ENCODE assay signal across 8 mouse cellular contexts in genomic region chr9:57433097-57434032, GRCm38 (mm10). TPM values are rescaled to one million over a fixed set of nuclear protein-coding genes. Genes with fewer than 3 reads are reported as not detected.
DNase-seq lines count a peak whose midpoint lies in the region; ATAC-seq and TF ChIP-seq lines count a peak whose summit lies in the region.

No protein-coding gene starts in this region.

- 0 out of 2 replicates have a peak, but pooled peaks have one; percentile 15 for TF ChIP-seq POLR2A in CH12.LX (IDR thresholded peaks at IDR 0.05; ENCODE audit: low read depth, low read length)

- 25% methylated on average over 11 of the region's 11 CpGs for WGBS in forebrain, embryonic 12.5 days
- 7% methylated on average over 11 of the region's 11 CpGs for WGBS in heart, embryonic 16.5 days
- 14% methylated on average over 11 of the region's 11 CpGs for WGBS in liver, embryonic 14.5 days (ENCODE audit: insufficient replicate concordance)
- WGBS in neural tube, embryonic 11.5 days = 25% methylated on average over 11 of the region's 11 CpGs
- 9% methylated on average over 11 of the region's 11 CpGs for WGBS in stomach, embryonic 16.5 days

- in situ Hi-C loops in CH12.LX (cut with MboI; ENCODE audit: low pct_ligation_motif_present, low pct_unique_long_range_greater_than_20kb, low sequenced_read_pairs) = no loop called here

- H3K4me3 ChIP-seq in CH12.LX (replicated peaks in 1 of 3; ENCODE audit: low read depth in 2 of 3, low read length in 2 of 3, poor library complexity in 1 of 3) = peak overlapping the region in 1 of 3 experiments; percentile 9
- no peak overlapping the region for H3K4me3 ChIP-seq in forebrain, embryonic 12.5 days (replicated peaks)
- H3K4me3 ChIP-seq in heart, embryonic 16.5 days (ENCODE audit: low read length) = no peak overlapping the region
- H3K4me3 ChIP-seq in liver, embryonic 14.5 days (ENCODE audit: insufficient read depth in 1 of 2, low read depth in 2 of 2, low read length in 2 of 2) = no peak overlapping the region
- H3K4me3 ChIP-seq in neural tube, embryonic 11.5 days (ENCODE audit: low read depth, low read length) = no peak overlapping the region
- H3K4me3 ChIP-seq in stomach, embryonic 16.5 days (replicated peaks; ENCODE audit: low read length) = no peak overlapping the region

- dilution Hi-C loops in CH12.LX (cut with MboI; ENCODE audit: extremely low pct_ligation_motif_present, extremely low pct_unique_long_range_greater_than_20kb, low sequenced_read_pairs) = no loop called here

- peak; percentile 52; the same call in 1 of the 2 replicates for TF ChIP-seq EP300 in CH12.LX (IDR thresholded peaks at IDR 0.05; ENCODE audit: low read length)
- TF ChIP-seq EP300 in liver, embryonic 14.5 days (IDR thresholded peaks at IDR 0.05; ENCODE audit: low read depth) = no peak

- H3K36me3 ChIP-seq in CH12.LX (replicated peaks in 1 of 2; ENCODE audit: control insufficient read depth in 1 of 2, insufficient read depth in 1 of 2, low read length in 1 of 2) = peaks cover 12 to 84% of the 10 kb centered on the region in 2 experiments
- H3K36me3 ChIP-seq in forebrain, embryonic 12.5 days (replicated peaks) = no peaks in the 10 kb centered on the region; the same call in none of the 2 replicates
- no peaks in the 10 kb centered on the region for H3K36me3 ChIP-seq in heart, embryonic 16.5 days (ENCODE audit: control insufficient read depth, insufficient read depth)
- H3K36me3 ChIP-seq in liver, embryonic 14.5 days (replicated peaks; ENCODE audit: control insufficient read depth, insufficient read depth, low read depth) = no peaks in the 10 kb centered on the region
- no peaks in the 10 kb centered on the region for H3K36me3 ChIP-seq in neural tube, embryonic 11.5 days (ENCODE audit: control insufficient read depth, insufficient read depth, low read length)
- no peaks in the 10 kb centered on the region for H3K36me3 ChIP-seq in stomach, embryonic 16.5 days (ENCODE audit: control insufficient read depth, insufficient read depth, low read length)

- DNase-seq in CH12.LX (ENCODE audit: extremely low read depth) = peak; percentile 85
- DNase-seq in c-Kit-positive CD71-positive TER-119-positive erythroid progenitor cells, embryonic 14.5 days (ENCODE audit: low spot score) = peak; percentile 61
- peak; percentile 84 to 86 for DNase-seq in kidney, postnatal 25 days
- DNase-seq in liver, embryonic 14.5 days (ENCODE audit: low read depth in 3 of 3, low spot score in 3 of 3) = peak in 1 of 3 experiments; percentile 34
- peak; percentile 81 for DNase-seq in neural tube, embryonic 11.5 days (ENCODE audit: low spot score)

- H3K4me1 ChIP-seq in CH12.LX (ENCODE audit: control insufficient read depth in 1 of 2, insufficient read depth in 2 of 2) = peaks cover 25 to 78% of the 10 kb centered on the region in 2 experiments
- H3K4me1 ChIP-seq in forebrain, embryonic 12.5 days = peaks cover 29% of the 10 kb centered on the region
- H3K4me1 ChIP-seq in heart, embryonic 16.5 days (ENCODE audit: control insufficient read depth, insufficient read depth, low read length) = peaks cover 34% of the 10 kb centered on the region
- peaks cover 0 to 11% of the 10 kb centered on the region in 2 experiments; a peak in 2 of 4 replicates for H3K4me1 ChIP-seq in liver, embryonic 14.5 days (replicated peaks; ENCODE audit: control insufficient read depth in 2 of 2, insufficient read depth in 2 of 2, low read length in 1 of 2)
- no peaks in the 10 kb centered on the region for H3K4me1 ChIP-seq in neural tube, embryonic 11.5 days (ENCODE audit: control insufficient read depth, insufficient read depth, low read length)
- H3K4me1 ChIP-seq in stomach, embryonic 16.5 days (ENCODE audit: control insufficient read depth, insufficient read depth, low read length) = peaks cover 15% of the 10 kb centered on the region

- peak; percentile 61; the same call in 1 of the 2 replicates for ATAC-seq in forebrain, embryonic 12.5 days (ENCODE audit: low FRiP score)
- ATAC-seq in heart, embryonic 16.5 days (replicated peaks; ENCODE audit: extremely low read depth, insufficient read depth, low FRiP score) = peak; percentile 85
- peak; percentile 32 for ATAC-seq in liver, embryonic 14.5 days (ENCODE audit: insufficient read depth)
- ATAC-seq in neural tube, embryonic 11.5 days (ENCODE audit: insufficient read depth, low FRiP score, low TSS enrichment) = no peak
- ATAC-seq in stomach, embryonic 16.5 days (ENCODE audit: insufficient read depth, low FRiP score) = peak; percentile 82

- H3K9me3 ChIP-seq in CH12.LX (replicated peaks; ENCODE audit: low read length) = no peaks in the 10 kb centered on the region
- no peaks in the 10 kb centered on the region for H3K9me3 ChIP-seq in forebrain, embryonic 12.5 days
- H3K9me3 ChIP-seq in heart, embryonic 16.5 days (replicated peaks; ENCODE audit: control insufficient read depth, low read length) = no peaks in the 10 kb centered on the region
- H3K9me3 ChIP-seq in liver, embryonic 14.5 days (ENCODE audit: control insufficient read depth, low read length) = no peaks in the 10 kb centered on the region
- no peaks in the 10 kb centered on the region for H3K9me3 ChIP-seq in neural tube, embryonic 11.5 days (ENCODE audit: control insufficient read depth, low read length)
- H3K9me3 ChIP-seq in stomach, embryonic 16.5 days (replicated peaks; ENCODE audit: control insufficient read depth, low read length) = no peaks in the 10 kb centered on the region

- peak; percentile 98 for TF ChIP-seq RAD21 in CH12.LX (IDR thresholded peaks at IDR 0.05; ENCODE audit: low read depth, low read length)

- peak overlapping the region; percentile 46 for H3K27ac ChIP-seq in CH12.LX (ENCODE audit: insufficient read depth, low read depth)
- H3K27ac ChIP-seq in forebrain, embryonic 12.5 days = no peak overlapping the region
- peak overlapping the region; percentile 80 for H3K27ac ChIP-seq in heart, embryonic 16.5 days (ENCODE audit: low read length)
- no peak overlapping the region for H3K27ac ChIP-seq in liver, embryonic 14.5 days
- 0 out of 2 replicates have a peak overlapping the region, but pooled peaks have one; percentile 4 for H3K27ac ChIP-seq in neural tube, embryonic 11.5 days (ENCODE audit: low read depth, low read length)
- H3K27ac ChIP-seq in stomach, embryonic 16.5 days (ENCODE audit: low read length) = peak overlapping the region; percentile 90

- H3K79me2 ChIP-seq in CH12.LX (replicated peaks; ENCODE audit: control insufficient read depth, extremely low read depth, insufficient read depth, poor library complexity, severe bottlenecking) = no peaks in the 10 kb centered on the region

- no peaks in the 10 kb centered on the region for H3K27me3 ChIP-seq in CH12.LX (replicated peaks)
- no peaks in the 10 kb centered on the region for H3K27me3 ChIP-seq in forebrain, embryonic 12.5 days
- no peaks in the 10 kb centered on the region for H3K27me3 ChIP-seq in heart, embryonic 16.5 days (ENCODE audit: control insufficient read depth, insufficient read depth, low read length)
- H3K27me3 ChIP-seq in liver, embryonic 14.5 days (ENCODE audit: control insufficient read depth, insufficient read depth, low read length) = no peaks in the 10 kb centered on the region
- no peaks in the 10 kb centered on the region for H3K27me3 ChIP-seq in neural tube, embryonic 11.5 days (ENCODE audit: control insufficient read depth, insufficient read depth, low read length)
- H3K27me3 ChIP-seq in stomach, embryonic 16.5 days (ENCODE audit: control insufficient read depth, insufficient read depth, low read length) = no peaks in the 10 kb centered on the region

- TF ChIP-seq CTCF in CH12.LX (conservative IDR thresholded peaks at IDR 0.05 in 1 of 2, IDR thresholded peaks at IDR 0.05 in 1 of 2; ENCODE audit: low read depth in 2 of 2, low read length in 2 of 2) = peak; percentile 88 to 96
- peak; percentile 84 for TF ChIP-seq CTCF in liver, embryonic 14.5 days (IDR thresholded peaks at IDR 0.05; ENCODE audit: low read depth)

- H3K9ac ChIP-seq in CH12.LX (ENCODE audit: insufficient read depth, low read depth) = peak overlapping the region; percentile 10; the same call in 1 of the 2 replicates
- H3K9ac ChIP-seq in forebrain, embryonic 12.5 days = peak overlapping the region; percentile 33; the same call in 1 of the 2 replicates
- H3K9ac ChIP-seq in heart, embryonic 16.5 days (ENCODE audit: low read length) = peak overlapping the region; percentile 49
- H3K9ac ChIP-seq in liver, embryonic 14.5 days (replicated peaks) = no peak overlapping the region
- peak overlapping the region; percentile 11; the same call in 1 of the 2 replicates for H3K9ac ChIP-seq in neural tube, embryonic 11.5 days (ENCODE audit: low read length)
- peak overlapping the region; percentile 43 for H3K9ac ChIP-seq in stomach, embryonic 16.5 days (ENCODE audit: low read length)

- H3K4me2 ChIP-seq in CH12.LX (ENCODE audit: insufficient read depth, low read depth, poor library complexity, severe bottlenecking) = no peak overlapping the region
- H3K4me2 ChIP-seq in forebrain, embryonic 12.5 days = no peak overlapping the region
- H3K4me2 ChIP-seq in heart, embryonic 16.5 days (ENCODE audit: low read depth, low read length) = peak overlapping the region; percentile 33; the same call in 1 of the 2 replicates
- H3K4me2 ChIP-seq in liver, embryonic 14.5 days (ENCODE audit: low read depth) = no peak overlapping the region
- H3K4me2 ChIP-seq in neural tube, embryonic 11.5 days (ENCODE audit: low read depth) = no peak overlapping the region
- peak overlapping the region; percentile 10; the same call in 1 of the 2 replicates for H3K4me2 ChIP-seq in stomach, embryonic 16.5 days (ENCODE audit: low read depth, low read length)

RNA-seq across cellular contexts. Expression of gene Ppcdc, which starts 6.6 kb away (rescaled TPM):
- 39.6 and 50.3 TPM in 2 replicates for total RNA-seq in CH12.LX (2012; rRNA removed)
- 44.1 and 44.9 TPM in 2 replicates for total RNA-seq in CH12.LX (2014; rRNA removed)
- polyA plus RNA-seq in CH12.LX (2012; ENCODE audit: insufficient read length, low read depth) = 36.2 and 38.8 TPM in 2 replicates
- polyA plus RNA-seq in forebrain, embryonic 12.5 days (2016; fragmentation: Nextera tagmentation; extraction: Ambion mirVana) = 24.4 and 24.7 TPM in 2 replicates
- polyA plus RNA-seq in heart, embryonic 16.5 days (2015; fragmentation: Nextera tagmentation; extraction: Ambion mirVana) = 20.2 and 21.0 TPM in 2 replicates
- polyA plus RNA-seq in liver, embryonic 14.5 days (2012; rRNA removed) = 9.4 and 10.0 TPM in 2 replicates
- polyA plus RNA-seq in liver, embryonic 14.5 days (2014; fragmentation: Nextera tagmentation; extraction: Ambion mirVana) = 7.4 and 9.4 TPM in 2 replicates
- polyA plus RNA-seq in neural tube, embryonic 11.5 days (2014; fragmentation: Nextera tagmentation; extraction: Ambion mirVana) = 22.5 and 24.7 TPM in 2 replicates
- polyA plus RNA-seq in stomach, embryonic 16.5 days (2015; fragmentation: Nextera tagmentation; extraction: Ambion mirVana) = 26.4 and 28.7 TPM in 2 replicates

RNA-seq across cellular contexts. Expression of gene Scamp5, which starts 34.5 kb away (rescaled TPM):
- total RNA-seq in CH12.LX (2012; rRNA removed) (2.1 and 2.7 TPM in 2 replicates), CH12.LX (2014; rRNA removed) (0.34 and 0.54 TPM in 2 replicates)
- polyA plus RNA-seq in CH12.LX (2012; ENCODE audit: insufficient read length, low read depth) = 0.48 and 0.99 TPM in 2 replicates
- polyA plus RNA-seq in forebrain, embryonic 12.5 days (2016; fragmentation: Nextera tagmentation; extraction: Ambion mirVana) = 41.5 and 41.9 TPM in 2 replicates
- 7.9 TPM in 2 replicates for polyA plus RNA-seq in heart, embryonic 16.5 days (2015; fragmentation: Nextera tagmentation; extraction: Ambion mirVana)
- polyA plus RNA-seq in liver, embryonic 14.5 days (2012; rRNA removed) = 9.1 and 9.2 TPM in 2 replicates
- polyA plus RNA-seq in liver, embryonic 14.5 days (2014; fragmentation: Nextera tagmentation; extraction: Ambion mirVana) = 4.5 and 5.2 TPM in 2 replicates
- 13.2 and 15.0 TPM in 2 replicates for polyA plus RNA-seq in neural tube, embryonic 11.5 days (2014; fragmentation: Nextera tagmentation; extraction: Ambion mirVana)
- 28.5 and 31.0 TPM in 2 replicates for polyA plus RNA-seq in stomach, embryonic 16.5 days (2015; fragmentation: Nextera tagmentation; extraction: Ambion mirVana)

Comparison
In these comparisons a context has a peak if more than half of its experiments do, and no peak if none do; other contexts are left out.
1. H3K27ac ChIP-seq: peak in CH12.LX (single experiment), heart, embryonic 16.5 days (single experiment), neural tube, embryonic 11.5 days (single experiment) and stomach, embryonic 16.5 days (single experiment); none in forebrain, embryonic 12.5 days (single experiment) and liver, embryonic 14.5 days (single experiment).
2. H3K4me2 ChIP-seq: peak in heart, embryonic 16.5 days (single experiment) and stomach, embryonic 16.5 days (single experiment); none in CH12.LX (single experiment), forebrain, embryonic 12.5 days (single experiment), liver, embryonic 14.5 days (single experiment) and neural tube, embryonic 11.5 days (single experiment).